Mouse (Mus musculus) heart, postnatal 0 days (tissue): ENCODE measurements around the gene Rnf2.

ENCODE experiments used
- CTCF ChIP-seq: IDR thresholded peaks from 2 replicates; pipeline ENCODE4 v1.5.1; 2016; ENCODE audit warnings: antibody characterized with exemption, control low read depth, low read depth
- EP300 ChIP-seq: IDR thresholded peaks from 2 replicates; pipeline ENCODE4 v1.6.1; 2016; ENCODE audit warnings: antibody characterized with exemption, low read depth

- TF ChIP-seq CTCF (no peak), EP300 (no peak)
Observed at GRCm38 (mm10) chr1:151493826-151494225, 6.9 kb downstream of the Rnf2 start.
